Mouse (Mus musculus) liver, adult 2 months (tissue): ENCODE data around the gene Ncor1.

ENCODE experiments used
- CTCF ChIP-seq: fragments of 200-500 bp; IDR thresholded peaks from 2 replicates; pipeline ENCODE4 v1.5.1; 2011; ENCODE audit warnings: low read depth, low read length, control low read depth
- POLR2A ChIP-seq: fragments of 200-500 bp; IDR thresholded peaks from 2 replicates; pipeline ENCODE4 v1.6.1; 2011; ENCODE audit warnings: low read length, control low read depth; ENCODE audit not compliant: insufficient read depth; ENCODE audit errors: extremely low read depth

- TF ChIP-seq POLR2A = no peak
- TF ChIP-seq CTCF = no peak
Observed at GRCm38 (mm10) chr11:62476156-62476555, 17.8 kb upstream of the Ncor1 start.
